Mouse (Mus musculus) v-Abl transformed pro-B cells (cell line): ENCODE data around the gene Ppp1r37.

Experiments
- in situ Hi-C, 2 experiments: fragments of 400-800 bp; cut with MboI; formaldehyde crosslinking; loops; one replicate each; pipeline ENCODE4 v1.15.1; 2025; ENCODE audit not compliant: unreplicated experiment in 2 of 2

The Ppp1r37 gene

GRCm38 (mm10) chr7:19507612-19507981 is 55.3 kb downstream of the Ppp1r37 start:
- in situ Hi-C loops, result loop anchor here (5.0 to 10.0 kb wide), 3 partner anchors 35 to 107 kb away; partner anchors contain the start of genes Gemin7 (in 1 of the 2) and Zfp296 (in 1 of the 2)

GRCm38 (mm10) chr7:19506969-19507611 is 55.8 kb downstream of the Ppp1r37 start:
- in situ Hi-C loops, result loop anchor here (5.0 to 10.0 kb wide), 3 partner anchors 35 to 108 kb away; partner anchors contain the start of genes Gemin7 (in 1 of the 2) and Zfp296 (in 1 of the 2)

- in situ Hi-C loops, result loop anchor here (5.0 to 10.0 kb wide), 3 partner anchors 36 to 108 kb away; partner anchors contain the start of genes Gemin7 (in 1 of the 2) and Zfp296 (in 1 of the 2)
Observed at GRCm38 (mm10) chr7:19506326-19506725, 56.5 kb downstream of the Ppp1r37 start.

- in situ Hi-C loops, result loop anchor here (5.0 to 10.0 kb wide), 3 partner anchors 84 to 209 kb away; no protein-coding TSS in a partner anchor
Observed at GRCm38 (mm10) chr7:19503481-19504068, 59.3 kb downstream of the Ppp1r37 start.

- in situ Hi-C loops, result loop anchor here (5.0 to 10.0 kb wide), 3 partner anchors 86 to 211 kb away; no protein-coding TSS in a partner anchor
Observed at GRCm38 (mm10) chr7:19501658-19502057, 61.2 kb downstream of the Ppp1r37 start.

- in situ Hi-C loops, result loop anchor here (5.0 to 10.0 kb wide), 3 partner anchors 87 to 212 kb away; no protein-coding TSS in a partner anchor
Observed at GRCm38 (mm10) chr7:19500420-19501363, 62.2 kb downstream of the Ppp1r37 start.

GRCm38 (mm10) chr7:19498326-19498725 is 64.5 kb downstream of the Ppp1r37 start:
- in situ Hi-C loops, result loop anchor here in 1 of 2 experiments (5.0 kb wide), 1 partner anchor 36 kb away; the partner anchor contains the start of gene Exoc3l2

GRCm38 (mm10) chr7:19496214-19496555 is 66.7 kb downstream of the Ppp1r37 start:
- in situ Hi-C loops, result loop anchor here in 1 of 2 experiments (5.0 kb wide), 1 partner anchor 34 kb away; the partner anchor contains the start of gene Exoc3l2

- in situ Hi-C loops, result loop anchor here in 1 of 2 experiments (5.0 kb wide), 1 partner anchor 33 kb away; the partner anchor contains the start of gene Exoc3l2
Observed at GRCm38 (mm10) chr7:19495521-19496213, 67.2 kb downstream of the Ppp1r37 start.

GRCm38 (mm10) chr7:19494751-19495474 is 68.0 kb downstream of the Ppp1r37 start:
- in situ Hi-C loops, result loop anchor here in 1 of 2 experiments (5.0 kb wide), 1 partner anchor 33 kb away; the partner anchor contains the start of gene Exoc3l2

- in situ Hi-C loops, result no loop called here
Observed at GRCm38 (mm10) chr7:19491731-19492130, 71.1 kb downstream of the Ppp1r37 start.

GRCm38 (mm10) chr7:19489525-19489924 is 73.4 kb downstream of the Ppp1r37 start:
- in situ Hi-C loops, result no loop called here

- in situ Hi-C loops, result no loop called here
Observed at GRCm38 (mm10) chr7:19486549-19486948, 76.3 kb downstream of the Ppp1r37 start.

- in situ Hi-C loops, result no loop called here
Observed at GRCm38 (mm10) chr7:19485488-19485887, 77.4 kb downstream of the Ppp1r37 start.

GRCm38 (mm10) chr7:19483281-19483680 is 79.6 kb downstream of the Ppp1r37 start:
- in situ Hi-C loops, result no loop called here
